Mouse (Mus musculus): ENCODE measurements around the gene Arl13a. TPM values are rescaled to one million over a fixed set of nuclear protein-coding genes. Genes with fewer than 3 reads are reported as not detected.

The Arl13a gene
- polyA plus RNA-seq (2015; fragmentation: Nextera tagmentation; extraction: Ambion mirVana), result not detected in 2 replicates

GRCm38 (mm10) chrX:134187201-134187600, at the start of gene Arl13a:
TSS of gene Arl13a (plus strand) at chrX:134187501.

GRCm38 (mm10) chrX:134162043-134162720, 25.1 kb upstream of the Arl13a start, which contains the start of gene Xkrx:
TSS of gene Xkrx (minus strand) at chrX:134162076.

GRCm38 (mm10) chrX:134221856-134222255, 34.6 kb downstream of the Arl13a start, which contains the start of gene Nox1:
TSS of gene Nox1 (minus strand) at chrX:134221956.

Other genes with a start within 250 kb of the Arl13a start
- 21.8 and 42.2 TPM in 2 replicates for gene Sytl4, start 205.7 kb upstream of the Arl13a start, polyA plus RNA-seq (2015; fragmentation: Nextera tagmentation; extraction: Ambion mirVana)
- gene Cstf2, start 128.3 kb upstream of the Arl13a start, polyA plus RNA-seq (2015; fragmentation: Nextera tagmentation; extraction: Ambion mirVana), result 16.1 and 16.9 TPM in 2 replicates
- gene Xkrx, start 25.4 kb upstream of the Arl13a start, polyA plus RNA-seq (2015; fragmentation: Nextera tagmentation; extraction: Ambion mirVana), result 0.25 and 0.40 TPM in 2 replicates
- gene Nox1, start 34.5 kb downstream of the Arl13a start, polyA plus RNA-seq (2015; fragmentation: Nextera tagmentation; extraction: Ambion mirVana), result 0.19 TPM in 1 of 2 replicates, not detected in the other
- gene Trmt2b, start 89.5 kb downstream of the Arl13a start, polyA plus RNA-seq (2015; fragmentation: Nextera tagmentation; extraction: Ambion mirVana), result 21.6 and 24.2 TPM in 2 replicates
- gene Tmem35a, start 107.7 kb downstream of the Arl13a start, polyA plus RNA-seq (2015; fragmentation: Nextera tagmentation; extraction: Ambion mirVana), result 86.1 and 189 TPM in 2 replicates
- gene Cenpi, start 120.6 kb downstream of the Arl13a start, polyA plus RNA-seq (2015; fragmentation: Nextera tagmentation; extraction: Ambion mirVana), result 8.7 and 12.6 TPM in 2 replicates
- gene Drp2, start 217.1 kb downstream of the Arl13a start, polyA plus RNA-seq (2015; fragmentation: Nextera tagmentation; extraction: Ambion mirVana), result 0.21 and 0.58 TPM in 2 replicates

Measured in adrenal gland, postnatal 0 days (tissue).